Mouse (Mus musculus) spleen, postnatal 36 days (tissue): ENCODE data around the gene Pbx4.

Experiments
- DNase-seq, 2 experiments: peaks; one replicate each; pipeline ENCODE4 v3.0.0; 2022; ENCODE audit warnings: low spot score in 2 of 2, mixed read lengths in 1 of 2

The Pbx4 gene

DNA sequence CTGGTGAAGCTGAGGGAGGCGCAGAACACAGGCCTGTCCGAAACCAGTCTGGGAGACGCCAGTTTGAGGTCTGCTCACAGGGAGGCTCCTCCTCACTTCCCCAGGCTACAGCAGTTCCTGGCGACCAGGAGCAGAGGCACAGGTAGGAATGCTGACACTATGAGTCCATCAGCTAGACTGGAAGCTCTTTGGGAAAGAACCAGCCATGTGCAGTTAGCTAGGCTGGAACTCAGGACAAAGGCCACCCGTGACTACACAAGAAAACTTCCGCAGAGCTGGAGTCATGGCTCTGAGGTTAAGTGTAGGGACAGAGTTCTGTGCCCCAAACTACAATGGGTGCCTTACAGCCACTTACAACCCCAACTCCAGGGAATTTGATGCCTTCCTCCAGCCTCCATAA, 65.6 kb downstream of the Pbx4 start:
- no peak for DNase-seq

DNA sequence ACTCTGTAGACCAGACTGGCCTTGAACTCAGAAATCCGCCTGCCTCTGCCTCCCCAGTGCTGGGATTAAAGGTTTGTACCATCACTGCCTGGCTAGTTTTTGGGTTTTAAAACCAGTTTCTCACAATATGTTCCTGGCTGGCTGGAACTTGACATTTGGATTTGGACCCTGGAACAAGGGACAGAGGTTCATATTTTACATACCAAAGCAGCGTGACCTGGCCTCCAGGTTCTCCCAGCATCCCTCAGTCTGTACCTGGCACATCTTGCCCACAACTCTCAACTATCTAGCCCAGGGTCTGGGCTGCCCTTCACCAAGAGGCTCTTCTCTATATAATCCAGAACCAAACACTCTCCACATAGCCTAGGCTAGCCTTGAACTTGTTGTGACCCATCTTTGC, 67.6 kb downstream of the Pbx4 start:
- no peak for DNase-seq

DNA sequence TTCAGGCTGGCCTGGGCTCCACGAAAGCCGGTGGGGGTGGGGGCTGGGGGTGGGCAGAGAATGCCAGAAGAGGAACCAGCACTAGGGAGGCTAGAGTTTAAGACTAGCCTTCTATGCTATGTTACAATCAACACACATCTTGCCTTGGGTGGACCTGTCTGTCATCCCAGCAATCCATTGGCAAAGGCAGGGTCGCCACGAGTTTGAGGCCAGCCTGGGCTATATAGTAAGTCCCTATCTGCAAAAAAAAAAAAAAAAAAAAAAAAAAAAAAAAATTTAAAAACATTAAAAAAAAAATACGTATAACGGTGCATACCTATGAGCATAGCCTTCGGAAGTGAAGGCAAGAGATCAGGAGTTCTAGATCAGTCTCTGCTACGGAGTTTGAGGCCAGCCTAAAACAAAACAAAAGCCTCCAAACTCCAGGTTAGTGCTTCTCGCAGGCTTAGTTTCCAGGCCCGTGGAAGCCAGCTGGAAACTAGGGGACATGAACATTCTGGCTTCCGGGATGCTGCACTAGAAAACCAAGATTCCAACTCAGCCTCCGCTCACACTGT, 68.7 kb downstream of the Pbx4 start:
- DNase-seq = no peak

DNA sequence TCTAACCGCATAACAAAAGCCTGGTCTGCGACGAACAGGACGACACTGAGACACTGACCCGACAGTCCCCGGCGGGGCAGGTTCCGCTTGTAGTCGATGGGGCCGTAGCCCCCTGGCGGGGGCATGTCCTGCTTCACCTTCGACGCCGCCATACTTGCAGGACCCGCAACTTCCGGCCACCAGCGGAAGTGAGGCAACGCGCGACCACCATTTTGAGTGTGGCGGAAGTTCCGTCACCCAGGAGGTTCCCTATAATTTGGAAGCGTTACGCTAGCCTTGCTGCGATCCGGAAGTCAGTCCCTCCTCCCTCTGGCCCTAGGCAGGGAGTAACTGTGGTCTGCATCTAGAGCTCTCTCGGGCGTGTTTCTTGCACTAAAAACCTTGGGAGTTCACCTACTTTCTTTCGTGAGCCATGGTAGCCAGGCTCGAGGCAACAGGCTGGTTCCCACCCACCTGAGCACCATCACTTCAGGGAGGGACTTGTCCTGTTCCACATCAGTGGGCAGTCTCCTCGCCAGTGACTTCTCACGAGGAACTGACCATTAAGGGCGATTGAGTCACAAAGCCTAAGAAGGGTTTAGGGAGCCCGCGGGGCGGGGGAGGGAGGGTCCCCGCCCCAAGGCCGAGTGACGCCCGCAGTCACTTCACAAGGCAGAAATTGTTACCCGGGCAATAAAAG, 69.3 kb downstream of the Pbx4 start:
- DNase-seq = peak; percentile 94

DNA sequence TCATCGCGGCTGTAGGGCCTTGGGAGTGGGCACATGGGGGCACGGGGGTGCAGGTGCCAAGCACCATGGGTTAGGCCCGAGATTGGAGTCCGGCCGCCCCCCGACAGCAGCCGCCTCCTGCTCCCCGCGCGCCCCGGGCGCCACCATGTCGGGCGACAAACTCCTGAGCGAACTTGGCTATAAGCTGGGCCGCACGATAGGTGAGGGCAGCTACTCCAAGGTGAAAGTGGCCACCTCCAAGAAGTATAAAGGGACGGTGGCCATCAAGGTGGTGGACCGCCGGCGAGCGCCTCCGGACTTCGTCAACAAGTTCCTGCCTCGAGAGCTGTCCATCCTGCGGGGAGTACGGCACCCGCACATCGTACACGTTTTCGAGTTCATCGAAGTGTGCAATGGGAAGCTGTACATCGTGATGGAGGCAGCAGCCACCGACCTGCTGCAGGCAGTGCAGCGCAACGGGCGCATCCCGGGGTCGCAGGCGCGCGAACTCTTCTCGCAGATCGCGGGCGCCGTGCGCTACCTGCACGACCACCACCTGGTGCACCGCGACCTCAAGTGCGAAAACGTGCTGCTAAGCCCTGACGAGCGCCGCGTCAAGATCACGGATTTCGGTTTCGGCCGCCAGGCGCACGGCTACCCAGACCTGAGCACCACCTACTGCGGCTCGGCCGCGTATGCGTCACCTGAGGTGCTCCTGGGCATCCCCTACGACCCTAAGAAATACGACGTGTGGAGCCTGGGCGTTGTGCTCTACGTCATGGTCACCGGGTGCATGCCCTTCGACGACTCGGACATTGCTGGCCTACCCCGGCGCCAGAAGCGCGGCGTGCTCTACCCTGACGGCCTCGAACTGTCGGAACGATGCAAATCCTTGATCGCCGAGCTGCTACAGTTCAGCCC, 70.1 kb downstream of the Pbx4 start, which contains the start of the genes Tssk6, Ndufa13 and Yjefn3:
Gene Tssk6, plus strand, starts transcription at position 22 of the 900 bp plus-strand sequence.
Gene Ndufa13, minus strand, starts transcription at position 396 of the 900 bp plus-strand sequence.
Gene Yjefn3, minus strand, starts transcription at position 550 of the 900 bp plus-strand sequence.
- DNase-seq = peak; percentile 54 to 59

DNA sequence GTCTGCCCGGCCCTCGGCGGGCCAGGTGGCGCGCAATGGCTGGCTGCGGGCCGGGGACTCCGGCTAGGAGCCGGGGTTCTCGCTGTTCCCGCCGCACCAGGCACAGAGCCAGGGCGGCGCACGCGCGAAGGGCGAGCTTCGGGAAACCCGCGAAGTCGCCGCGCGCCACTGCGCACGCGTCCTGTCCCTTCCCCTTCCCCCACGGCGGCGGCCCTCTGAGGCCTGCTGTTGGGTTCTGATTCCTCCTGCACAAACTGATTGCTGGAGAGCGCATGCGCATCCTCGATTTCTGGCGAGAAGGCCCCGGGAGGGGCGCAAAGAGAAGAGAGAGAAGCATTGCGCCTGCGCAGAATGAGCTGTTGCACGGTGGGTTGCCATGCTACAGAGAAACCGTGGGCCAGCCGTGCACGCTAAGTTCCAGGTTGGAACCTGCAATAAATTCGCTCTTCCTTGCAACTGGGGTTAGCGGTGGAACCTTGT, 70.8 kb downstream of the Pbx4 start:
- DNase-seq = peak; percentile 97 to 98

DNA sequence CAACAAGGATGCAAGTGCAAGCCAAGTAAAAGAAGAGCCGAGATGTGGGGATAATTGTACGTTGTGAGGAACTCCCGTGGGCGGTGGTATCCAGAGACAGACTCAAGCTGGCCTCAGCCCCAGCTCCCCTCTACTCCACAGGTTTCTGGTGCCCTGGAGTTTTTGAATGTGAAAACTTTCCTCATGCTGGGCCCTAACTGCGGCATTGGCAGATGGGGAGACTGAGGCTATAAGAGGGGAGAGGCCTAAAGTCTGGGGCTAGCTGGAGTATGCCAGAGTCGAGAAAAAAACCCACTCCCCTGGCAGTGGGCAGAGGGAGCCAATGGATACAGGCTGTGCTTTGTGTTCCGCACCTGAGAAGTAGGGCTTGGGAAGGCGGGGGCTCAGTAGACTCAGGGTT, 71.8 kb downstream of the Pbx4 start:
- DNase-seq = no peak

DNA sequence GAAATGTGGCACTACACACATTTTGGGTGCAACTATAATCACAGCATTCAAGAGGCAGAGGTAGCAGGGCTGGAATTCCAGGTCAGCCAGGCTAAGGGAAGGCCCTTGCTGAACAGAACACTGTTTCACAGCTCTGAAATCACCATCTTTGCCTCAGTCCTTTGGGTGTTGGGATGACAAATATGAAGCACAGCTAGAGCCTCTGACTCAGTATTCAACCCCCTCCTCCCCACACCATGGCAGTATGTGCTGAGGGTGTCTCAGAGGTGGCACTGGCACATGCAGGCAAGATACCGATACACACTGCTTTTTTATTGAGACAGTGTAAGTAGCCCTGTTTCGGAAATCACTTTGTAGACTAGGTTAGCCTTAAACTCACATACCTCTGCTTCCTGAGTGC, 74.0 kb downstream of the Pbx4 start:
- no peak for DNase-seq

DNA sequence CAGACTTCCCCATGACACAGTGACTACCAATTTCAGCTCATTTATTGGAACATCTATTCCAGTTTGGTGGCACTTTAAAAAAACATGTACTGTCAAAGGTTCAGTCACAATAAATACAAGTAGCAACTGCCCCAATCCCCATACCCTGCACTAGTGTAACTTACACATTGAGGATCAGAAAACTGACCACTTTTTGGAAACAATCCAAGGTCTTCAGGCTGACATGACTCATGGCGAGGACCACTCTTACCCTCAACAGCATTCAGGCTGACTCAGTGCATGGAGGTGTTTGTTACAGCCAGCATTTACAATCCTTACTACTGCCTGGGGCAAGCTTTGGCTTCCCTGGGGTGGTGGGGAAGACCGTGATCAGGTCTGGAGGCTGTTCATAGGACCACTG, 74.8 kb downstream of the Pbx4 start:
- DNase-seq = no peak

DNA sequence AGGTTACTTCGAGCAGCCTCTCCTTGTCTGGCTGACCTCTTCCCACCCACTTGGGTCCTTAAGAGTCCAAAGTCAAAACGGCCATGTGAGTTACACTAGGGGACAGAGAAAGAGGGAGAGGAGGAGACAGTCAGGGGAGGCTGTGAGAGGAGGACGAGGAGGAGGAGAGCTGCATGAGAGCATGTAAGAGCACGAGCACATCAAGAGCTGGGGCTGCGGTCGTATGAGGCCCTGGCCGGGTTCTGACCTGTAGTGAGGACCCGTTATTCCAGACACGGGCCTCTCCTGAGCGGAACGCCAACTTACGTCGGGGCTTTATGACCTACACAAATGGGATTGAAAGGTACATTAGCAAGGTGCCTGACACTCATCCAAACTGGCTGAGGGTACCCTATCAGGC, 79.6 kb downstream of the Pbx4 start:
- no peak for DNase-seq

DNA sequence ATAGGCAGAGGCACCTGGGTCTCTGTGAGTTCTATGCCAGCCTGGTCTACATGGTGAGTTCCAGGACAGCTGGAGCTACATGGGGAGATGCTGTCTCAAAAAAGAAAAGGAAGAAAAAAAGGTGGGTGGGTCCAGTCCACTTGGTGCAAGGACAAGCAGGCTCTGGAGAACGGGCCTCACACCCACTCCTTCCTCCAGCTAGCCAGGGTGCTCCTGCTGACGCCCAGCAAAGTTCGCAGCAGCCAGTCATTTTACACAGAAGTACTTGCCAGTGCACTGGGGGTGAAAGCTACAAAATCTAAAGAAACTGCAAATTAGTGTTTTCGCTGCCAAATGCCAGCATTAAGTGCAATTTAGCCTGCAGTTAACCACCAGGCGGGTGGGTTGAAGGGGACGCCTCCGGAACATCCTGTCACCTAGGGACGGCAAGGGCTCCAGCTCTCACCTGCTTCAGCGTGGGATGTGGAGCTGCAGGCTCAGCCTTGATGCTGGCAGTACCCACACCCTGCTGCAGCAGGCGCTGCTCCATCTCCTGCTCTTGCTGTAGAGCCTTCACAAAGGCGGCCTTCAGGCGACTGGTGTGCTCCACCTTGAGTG, 80.3 kb downstream of the Pbx4 start:
- no peak for DNase-seq

DNA sequence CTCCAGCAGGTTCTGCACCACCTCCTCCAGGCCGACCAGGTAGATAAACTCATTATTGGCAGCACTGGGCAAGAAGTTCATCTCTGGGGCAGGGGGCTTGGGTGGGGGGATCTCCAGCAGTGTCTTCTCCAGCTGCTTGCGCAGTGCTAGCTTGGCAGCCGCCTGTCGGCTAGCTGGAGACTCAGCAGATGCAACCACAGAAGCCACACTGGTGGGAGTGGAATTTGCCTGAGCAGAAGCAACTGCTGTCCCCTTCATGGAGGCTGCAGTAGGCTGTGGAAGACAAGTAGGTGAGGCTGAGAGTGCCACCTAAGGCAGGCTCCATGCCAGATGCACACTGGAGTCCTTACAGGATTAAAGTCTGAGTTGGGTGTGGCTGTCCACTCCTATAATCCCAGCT, 82.2 kb downstream of the Pbx4 start:
- DNase-seq = no peak

DNA sequence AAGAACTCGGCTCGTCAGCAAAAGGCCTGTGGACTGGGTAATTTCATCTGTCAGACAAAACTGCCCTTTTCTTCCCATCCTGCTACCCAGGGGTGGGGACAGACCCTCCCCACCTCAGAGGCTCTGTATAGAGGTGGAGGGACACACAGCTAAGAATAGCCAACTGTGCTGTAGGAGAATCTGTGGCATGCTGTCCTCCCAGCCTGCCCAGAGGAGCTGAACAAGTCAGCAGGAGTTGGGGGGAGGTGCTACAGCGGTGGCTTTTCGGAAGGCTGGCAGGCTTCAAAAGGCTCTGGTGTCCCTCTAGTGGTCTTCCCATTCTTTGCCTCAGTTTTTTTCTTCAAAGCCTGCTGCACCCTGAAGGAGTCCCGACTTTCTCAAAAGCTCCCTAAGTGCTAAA, 83.5 kb downstream of the Pbx4 start:
- DNase-seq = no peak

DNA sequence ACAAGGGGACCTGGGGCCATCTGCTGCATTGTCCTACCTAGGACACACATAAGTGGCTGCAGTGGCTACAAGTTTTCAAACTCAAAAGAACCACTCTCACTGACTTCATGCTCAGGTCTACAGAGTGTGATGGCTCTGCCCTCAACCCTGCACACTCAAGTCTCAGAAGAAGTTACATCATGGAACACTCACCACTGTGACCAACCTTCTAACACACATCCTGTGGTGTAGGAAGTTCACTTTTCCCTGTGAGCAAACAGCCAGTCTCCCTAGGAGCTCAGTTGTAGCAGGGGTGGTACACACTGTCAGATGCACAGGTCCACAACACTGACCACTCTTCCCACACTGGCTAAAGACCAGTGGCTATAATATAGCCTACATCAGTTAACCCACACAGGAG, 86.2 kb downstream of the Pbx4 start:
- no peak for DNase-seq

DNA sequence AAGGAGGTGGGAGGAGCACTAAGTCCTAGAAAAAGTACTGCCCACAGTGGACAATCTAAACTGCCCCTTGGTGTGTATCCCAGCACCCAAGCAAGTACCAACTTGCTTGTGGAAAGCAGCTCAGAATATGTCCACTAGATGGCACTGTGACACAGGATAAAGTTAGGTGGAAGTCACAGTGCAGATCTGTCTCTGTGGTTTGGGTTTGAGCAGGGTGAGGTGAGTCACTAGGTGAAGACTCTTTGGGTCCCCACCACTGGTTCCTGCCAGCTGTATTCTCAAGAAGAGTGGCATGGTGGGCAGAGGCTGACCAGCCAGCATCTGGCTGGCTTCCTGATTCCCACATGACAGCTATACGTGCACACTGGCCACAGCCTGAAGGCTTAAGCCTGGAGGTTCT, 86.7 kb downstream of the Pbx4 start:
- DNase-seq = peak; percentile 78 to 84

DNA sequence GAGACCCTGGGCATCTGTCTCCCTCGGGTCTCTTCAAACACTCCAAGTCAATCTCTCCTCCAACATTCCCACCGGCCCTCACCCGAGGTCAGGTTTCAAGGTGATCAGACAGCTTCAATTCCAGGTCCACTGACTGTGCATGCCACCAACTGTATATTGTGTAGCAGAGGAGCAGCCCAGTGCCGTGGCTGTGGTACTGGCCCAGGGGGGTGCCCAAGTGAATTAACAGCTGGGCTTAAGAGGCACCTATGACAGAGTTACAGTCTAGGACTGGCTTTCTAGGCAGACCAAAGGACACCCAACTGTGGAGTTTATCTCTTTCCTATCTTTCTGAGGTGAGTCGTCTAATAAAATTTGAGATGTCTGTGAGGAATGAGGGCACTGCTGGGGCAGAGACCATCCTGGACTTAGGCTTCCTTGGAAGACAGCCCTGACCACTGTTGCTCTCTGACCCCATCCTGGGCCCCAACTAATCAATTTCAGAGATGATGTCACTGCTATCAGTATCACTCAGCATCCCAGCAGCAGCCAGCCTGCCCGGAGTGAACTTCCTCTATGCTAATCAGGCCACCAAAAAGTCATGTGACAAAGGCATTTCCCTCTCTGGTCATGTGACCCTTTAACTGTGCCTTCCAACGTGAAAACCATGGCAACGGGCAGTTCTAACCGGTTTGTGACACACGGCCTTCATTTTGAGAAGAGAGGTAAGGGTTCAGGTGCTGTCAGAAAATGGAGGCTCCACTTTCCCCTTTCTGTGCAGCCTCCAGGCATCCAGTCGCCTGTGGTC, 87.8 kb downstream of the Pbx4 start:
- peak; percentile 85 to 91 for DNase-seq

DNA sequence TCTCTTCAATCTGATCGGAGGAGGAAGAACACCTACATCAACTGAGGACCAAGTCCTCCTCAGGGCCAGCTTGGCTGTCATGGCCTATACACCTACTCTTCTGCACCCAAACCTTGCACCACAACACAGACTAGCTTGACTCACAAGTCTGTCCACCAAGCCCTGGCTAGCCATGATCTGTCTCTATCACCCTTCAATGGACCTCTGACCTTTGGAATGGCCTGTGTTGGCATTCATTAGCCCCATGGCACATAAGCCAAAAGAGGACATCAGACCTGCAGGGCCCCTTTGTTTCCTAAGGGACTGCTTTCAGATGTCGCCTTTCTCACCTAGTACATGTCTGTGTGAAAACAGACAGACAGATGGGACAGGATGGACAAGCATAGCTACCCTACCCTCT, 88.8 kb downstream of the Pbx4 start:
- no peak for DNase-seq
